Mouse (Mus musculus): ENCODE measurements around the gene Flywch2. TPM values are rescaled to one million over a fixed set of nuclear protein-coding genes. Genes with fewer than 3 reads are reported as not detected.

Gene Flywch2
- polyA plus RNA-seq, 1 experiment = 10.7 TPM

- no peaks in the 10 kb centered on the region for H3K9me3 ChIP-seq (replicated peaks; ENCODE audit: control insufficient read depth, insufficient read depth, low read length, poor library complexity, severe bottlenecking)
- no peaks in the 10 kb centered on the region for H3K4me1 ChIP-seq (ENCODE audit: control insufficient read depth, insufficient read depth, low read length)
- H3K36me3 ChIP-seq (ENCODE audit: control insufficient read depth, insufficient read depth, low read length, poor library complexity, severe bottlenecking) = no peaks in the 10 kb centered on the region; the same call in 1 of the 2 replicates
- peak overlapping the region; percentile 1 for H3K4me3 ChIP-seq (ENCODE audit: low read depth, low read length)
- H3K9ac ChIP-seq (ENCODE audit: low read depth, poor library complexity, severe bottlenecking) = peak overlapping the region; percentile 89; the same call in 1 of the 2 replicates
- no peaks in the 10 kb centered on the region for H3K27me3 ChIP-seq (ENCODE audit: control insufficient read depth, insufficient read depth, low read length, poor library complexity, severe bottlenecking)
- peak overlapping the region; percentile 74; the same call in 1 of the 2 replicates for H3K27ac ChIP-seq (ENCODE audit: insufficient read depth, low read length)
- TF ChIP-seq POLR2A (IDR thresholded peaks at IDR 0.05; ENCODE audit: insufficient read depth, low read length) (no peak), CTCF (IDR thresholded peaks at IDR 0.05; ENCODE audit: low read depth, low read length) (no peak), EP300 (IDR thresholded peaks at IDR 0.05; ENCODE audit: insufficient read depth, low read depth, low read length) (no peak)
Measured at GRCm38 (mm10) chr17:23801627-23802026, 15.7 kb upstream of the Flywch2 start.

GRCm38 (mm10) chr17:23797316-23797715 lies 11.4 kb upstream of the Flywch2 start:
- no peaks in the 10 kb centered on the region for H3K9me3 ChIP-seq (replicated peaks; ENCODE audit: control insufficient read depth, insufficient read depth, low read length, poor library complexity, severe bottlenecking)
- no peaks in the 10 kb centered on the region for H3K27me3 ChIP-seq (ENCODE audit: control insufficient read depth, insufficient read depth, low read length, poor library complexity, severe bottlenecking)
- H3K27ac ChIP-seq (ENCODE audit: insufficient read depth, low read length) = no peak overlapping the region
- no peaks in the 10 kb centered on the region; the same call in 1 of the 2 replicates for H3K36me3 ChIP-seq (ENCODE audit: control insufficient read depth, insufficient read depth, low read length, poor library complexity, severe bottlenecking)
- no peak overlapping the region for H3K9ac ChIP-seq (ENCODE audit: low read depth, poor library complexity, severe bottlenecking)
- no peaks in the 10 kb centered on the region for H3K4me1 ChIP-seq (ENCODE audit: control insufficient read depth, insufficient read depth, low read length)
- H3K4me3 ChIP-seq (ENCODE audit: low read depth, low read length) = no peak overlapping the region
- TF ChIP-seq EP300 (IDR thresholded peaks at IDR 0.05; ENCODE audit: insufficient read depth, low read depth, low read length) = no peak
- TF ChIP-seq CTCF (IDR thresholded peaks at IDR 0.05; ENCODE audit: low read depth, low read length) = no peak
- no peak for TF ChIP-seq POLR2A (IDR thresholded peaks at IDR 0.05; ENCODE audit: insufficient read depth, low read length)

- TF ChIP-seq EP300 (IDR thresholded peaks at IDR 0.05; ENCODE audit: insufficient read depth, low read depth, low read length) = no peak
- no peak for TF ChIP-seq POLR2A (IDR thresholded peaks at IDR 0.05; ENCODE audit: insufficient read depth, low read length)
- no peak for TF ChIP-seq CTCF (IDR thresholded peaks at IDR 0.05; ENCODE audit: low read depth, low read length)
- H3K36me3 ChIP-seq (ENCODE audit: control insufficient read depth, insufficient read depth, low read length, poor library complexity, severe bottlenecking) = no peaks in the 10 kb centered on the region; the same call in 1 of the 2 replicates
- H3K27me3 ChIP-seq (ENCODE audit: control insufficient read depth, insufficient read depth, low read length, poor library complexity, severe bottlenecking) = no peaks in the 10 kb centered on the region
- H3K9ac ChIP-seq (ENCODE audit: low read depth, poor library complexity, severe bottlenecking) = no peak overlapping the region
- no peaks in the 10 kb centered on the region for H3K4me1 ChIP-seq (ENCODE audit: control insufficient read depth, insufficient read depth, low read length)
- no peaks in the 10 kb centered on the region for H3K9me3 ChIP-seq (replicated peaks; ENCODE audit: control insufficient read depth, insufficient read depth, low read length, poor library complexity, severe bottlenecking)
- peak overlapping the region; percentile 66 for H3K27ac ChIP-seq (ENCODE audit: insufficient read depth, low read length)
- peak overlapping the region; percentile 16; the same call in 1 of the 2 replicates for H3K4me3 ChIP-seq (ENCODE audit: low read depth, low read length)
Measured at GRCm38 (mm10) chr17:23795323-23795722, 9.4 kb upstream of the Flywch2 start.

DNA sequence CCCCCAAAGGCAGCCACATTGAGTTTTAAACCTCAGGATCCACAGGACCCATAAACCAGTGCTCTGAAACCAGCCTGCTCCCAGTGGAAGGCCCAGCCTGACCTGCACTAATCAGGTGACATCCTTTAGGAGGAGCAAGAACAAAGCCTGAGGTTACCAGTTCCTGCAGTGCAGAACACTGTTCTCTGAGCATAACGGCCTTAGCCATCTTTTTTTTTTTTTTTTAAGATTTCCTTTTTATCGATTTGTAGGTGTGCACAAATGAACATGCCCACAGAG lies 5.1 kb upstream of the Flywch2 start:
- Histone ChIP-seq H3K27me3 (ENCODE audit: control insufficient read depth, insufficient read depth, low read length, poor library complexity, severe bottlenecking) (no peaks in the 10 kb centered on the region), H3K4me1 (ENCODE audit: control insufficient read depth, insufficient read depth, low read length) (no peaks in the 10 kb centered on the region), H3K9ac (ENCODE audit: low read depth, poor library complexity, severe bottlenecking) (peak overlapping the region; percentile 79), H3K4me3 (ENCODE audit: low read depth, low read length) (peak overlapping the region; percentile 76), H3K36me3 (ENCODE audit: control insufficient read depth, insufficient read depth, low read length, poor library complexity, severe bottlenecking) (no peaks in the 10 kb centered on the region), H3K27ac (ENCODE audit: insufficient read depth, low read length) (peak overlapping the region; percentile 88), H3K9me3 (replicated peaks; ENCODE audit: control insufficient read depth, insufficient read depth, low read length, poor library complexity, severe bottlenecking) (no peaks in the 10 kb centered on the region)
- TF ChIP-seq CTCF (IDR thresholded peaks at IDR 0.05; ENCODE audit: low read depth, low read length) (no peak), EP300 (IDR thresholded peaks at IDR 0.05; ENCODE audit: insufficient read depth, low read depth, low read length) (no peak), POLR2A (IDR thresholded peaks at IDR 0.05; ENCODE audit: insufficient read depth, low read length) (peak; percentile 7)

DNA sequence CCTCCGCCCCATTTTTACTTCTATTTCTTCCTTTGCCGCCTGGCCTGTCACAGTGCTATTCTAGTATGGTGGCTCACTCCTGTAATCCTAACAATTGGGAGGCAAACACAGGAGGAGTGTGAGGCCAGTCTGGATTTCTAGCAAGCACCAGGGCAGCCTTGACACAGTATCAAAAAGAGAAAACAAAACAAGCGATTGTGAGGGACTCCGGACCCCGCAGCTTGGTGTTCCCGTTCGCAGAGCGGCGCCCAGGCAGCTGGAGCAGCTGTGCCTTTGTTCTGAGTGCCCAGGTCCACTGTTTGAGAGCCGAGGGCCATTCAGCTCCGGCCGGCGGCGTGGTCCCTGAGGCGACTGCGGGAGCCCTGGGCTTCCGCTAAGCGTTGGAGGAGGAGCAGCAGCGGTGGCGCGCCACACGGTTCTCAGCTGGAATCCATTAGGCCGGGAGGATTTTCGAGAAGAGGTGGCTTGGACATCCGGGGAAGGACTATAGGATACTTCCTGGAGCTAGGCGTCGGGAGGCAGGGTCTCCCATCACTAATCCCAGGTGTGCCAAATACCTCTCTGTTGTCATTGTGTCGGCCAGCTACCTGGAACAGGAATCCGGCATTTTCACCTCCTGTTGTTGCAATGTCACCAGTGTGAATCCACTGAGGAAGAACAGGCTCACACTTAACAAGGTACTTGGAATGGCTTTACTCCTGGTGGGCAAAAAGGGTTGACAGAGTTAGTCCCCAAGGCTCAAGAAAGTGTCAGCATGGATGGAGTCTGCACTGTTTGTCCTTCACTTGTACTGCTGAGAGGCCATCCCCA lies 4.6 kb upstream of the Flywch2 start, which contains the start of gene Srrm2:
Gene Srrm2, plus strand, starts transcription at position 264 of the 810 bp plus-strand sequence.
- H3K27ac ChIP-seq (ENCODE audit: insufficient read depth, low read length) = peak within 1 kb of the TSS; percentile 88
- no peaks in the 10 kb centered on the region for H3K27me3 ChIP-seq (ENCODE audit: control insufficient read depth, insufficient read depth, low read length, poor library complexity, severe bottlenecking)
- H3K4me3 ChIP-seq (ENCODE audit: low read depth, low read length) = peak within 1 kb of the TSS; percentile 76
- peak within 1 kb of the TSS; percentile 79 for H3K9ac ChIP-seq (ENCODE audit: low read depth, poor library complexity, severe bottlenecking)
- H3K9me3 ChIP-seq (replicated peaks; ENCODE audit: control insufficient read depth, insufficient read depth, low read length, poor library complexity, severe bottlenecking) = no peaks in the 10 kb centered on the region
- no peaks in the 10 kb centered on the region for H3K4me1 ChIP-seq (ENCODE audit: control insufficient read depth, insufficient read depth, low read length)
- TF ChIP-seq POLR2A (IDR thresholded peaks at IDR 0.05; ENCODE audit: insufficient read depth, low read length) (peak; percentile 8), CTCF (IDR thresholded peaks at IDR 0.05; ENCODE audit: low read depth, low read length) (no peak), EP300 (IDR thresholded peaks at IDR 0.05; ENCODE audit: insufficient read depth, low read depth, low read length) (peak; percentile 64)
- no peaks in the 10 kb centered on the region for H3K36me3 ChIP-seq (ENCODE audit: control insufficient read depth, insufficient read depth, low read length, poor library complexity, severe bottlenecking)

DNA sequence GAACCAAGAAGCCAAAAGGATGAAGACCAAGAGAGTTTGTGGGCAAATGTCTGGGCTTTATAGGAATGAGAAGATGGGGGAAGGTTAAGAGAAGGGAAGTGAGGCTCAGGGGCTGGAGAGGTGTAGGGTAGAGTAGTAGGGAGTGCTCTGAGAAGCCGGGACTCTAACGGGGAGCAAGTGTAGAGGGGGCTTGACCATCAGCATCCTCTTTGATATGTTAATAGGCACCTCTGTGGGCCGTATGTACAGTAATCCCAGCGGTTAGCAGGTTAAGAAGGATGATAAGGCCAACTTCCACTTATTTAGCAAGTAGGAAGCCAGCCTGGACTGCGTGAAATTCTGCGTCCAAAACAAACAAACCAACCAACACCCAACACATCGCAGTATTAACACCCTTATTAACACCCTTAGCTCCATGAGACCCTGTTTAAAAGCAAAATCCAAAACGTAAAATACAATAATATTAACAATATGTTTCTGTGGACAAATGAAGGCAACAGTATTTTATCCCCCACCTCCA lies 3.9 kb upstream of the Flywch2 start:
- no peak for TF ChIP-seq POLR2A (IDR thresholded peaks at IDR 0.05; ENCODE audit: insufficient read depth, low read length)
- peak; percentile 77 for TF ChIP-seq EP300 (IDR thresholded peaks at IDR 0.05; ENCODE audit: insufficient read depth, low read depth, low read length)
- Histone ChIP-seq H3K27ac (ENCODE audit: insufficient read depth, low read length) (peak overlapping the region; percentile 88), H3K4me1 (ENCODE audit: control insufficient read depth, insufficient read depth, low read length) (no peaks in the 10 kb centered on the region), H3K4me3 (ENCODE audit: low read depth, low read length) (peak overlapping the region; percentile 76), H3K9me3 (replicated peaks; ENCODE audit: control insufficient read depth, insufficient read depth, low read length, poor library complexity, severe bottlenecking) (no peaks in the 10 kb centered on the region), H3K9ac (ENCODE audit: low read depth, poor library complexity, severe bottlenecking) (peak overlapping the region; percentile 79), H3K27me3 (ENCODE audit: control insufficient read depth, insufficient read depth, low read length, poor library complexity, severe bottlenecking) (no peaks in the 10 kb centered on the region), H3K36me3 (ENCODE audit: control insufficient read depth, insufficient read depth, low read length, poor library complexity, severe bottlenecking) (no peaks in the 10 kb centered on the region)
